Mouse (Mus musculus) bone marrow macrophage, adult 2 months (primary cell): ENCODE measurements around the gene Dab1.

ENCODE experiments used
- CTCF ChIP-seq: IDR thresholded peaks from 2 replicates; pipeline ENCODE4 v1.5.1; 2012; ENCODE audit warnings: low read depth, mild to moderate bottlenecking, low read length, moderate library complexity
- POLR2A ChIP-seq: IDR thresholded peaks from 2 replicates; pipeline ENCODE4 v1.6.1; 2012; ENCODE audit warnings: mild to moderate bottlenecking, low read depth, low read length, borderline replicate concordance

DNA sequence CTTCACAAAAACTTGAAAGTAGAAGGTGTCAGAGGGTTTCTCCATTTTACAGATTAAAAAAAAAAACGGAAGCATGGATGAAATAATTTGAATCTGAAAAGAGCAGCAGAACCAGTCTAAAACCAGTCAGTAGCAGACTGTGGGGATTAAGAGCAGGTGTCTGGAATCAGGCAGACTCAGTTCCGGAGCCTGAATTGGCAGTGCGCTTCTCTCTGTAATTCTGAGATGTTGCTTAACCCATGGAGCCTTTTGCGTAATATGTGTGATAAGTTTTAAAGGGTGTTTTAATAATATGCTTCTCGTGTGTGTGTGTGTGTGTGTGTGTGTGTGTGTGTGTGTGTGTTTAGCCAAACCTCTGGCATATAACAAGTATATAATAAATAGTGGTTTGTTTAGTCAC is 587.5 kb downstream of the Dab1 start:
- TF ChIP-seq CTCF: no peak
- TF ChIP-seq POLR2A: no peak
